Mouse (Mus musculus): ENCODE results near the gene Psmc2.

DNA sequence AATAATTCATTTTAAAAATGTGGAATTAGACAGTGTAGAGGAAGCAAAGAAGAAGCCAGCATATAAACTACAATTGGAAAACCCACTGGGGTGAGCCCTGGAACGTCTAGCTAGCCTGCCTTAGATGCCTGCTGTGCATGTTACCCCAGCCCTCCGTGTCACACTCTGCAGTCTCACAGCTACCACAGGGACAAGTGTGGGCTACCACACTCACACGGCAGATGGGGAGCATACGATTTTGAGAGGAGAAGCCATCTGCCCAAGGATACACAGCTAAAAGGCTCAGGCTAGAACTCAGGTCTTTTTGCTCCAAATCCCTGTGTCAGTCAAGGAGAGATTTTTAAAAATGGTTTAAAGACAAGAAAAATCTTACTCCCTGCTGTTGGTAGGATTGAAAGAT, 43.8 kb downstream of the Psmc2 start:
- TF ChIP-seq POLR2A (IDR thresholded peaks at IDR 0.05; ENCODE audit: control insufficient read depth in 1 of 2, insufficient read depth in 1 of 2, low read depth in 1 of 2, low read length in 2 of 2, poor library complexity in 1 of 2) (no peak), CTCF (IDR thresholded peaks at IDR 0.05 in 2 of 3, conservative IDR thresholded peaks at IDR 0.05 in 1 of 3; ENCODE audit: control insufficient read depth in 1 of 3, insufficient read depth in 1 of 3, low read depth in 2 of 3, low read length in 3 of 3, poor library complexity in 1 of 3, severe bottlenecking in 1 of 3) (no peak), ZKSCAN1 (IDR thresholded peaks at IDR 0.05; ENCODE audit: low read depth, low read length) (no peak), UBTF (IDR thresholded peaks at IDR 0.05; ENCODE audit: borderline replicate concordance, insufficient read depth, low read depth, low read length) (no peak), POLR2AphosphoS2 (IDR thresholded peaks at IDR 0.05; ENCODE audit: low read length) (no peak)

All from MEL (cell line).